Mouse (Mus musculus): ENCODE results near the gene Dgat2.

GRCm38 (mm10) chr7:99140511-99140910, 42.0 kb downstream of the Dgat2 start:
- TF ChIP-seq CTCF (IDR thresholded peaks at IDR 0.05; ENCODE audit: control insufficient read depth, insufficient read depth, low read length) (no peak), POLR2A (IDR thresholded peaks at IDR 0.05; ENCODE audit: borderline replicate concordance, control insufficient read depth, low read depth, low read length) (no peak)

All from bone marrow, adult 2 months (tissue).